Mouse (Mus musculus): Measurements from ENCODE around the gene Gm49321. TPM values are rescaled to one million over a fixed set of nuclear protein-coding genes. Genes with fewer than 3 reads are reported as not detected.

Gm49321 gene
- not detected in 2 replicates for polyA plus RNA-seq (2012; rRNA removed)

DNA sequence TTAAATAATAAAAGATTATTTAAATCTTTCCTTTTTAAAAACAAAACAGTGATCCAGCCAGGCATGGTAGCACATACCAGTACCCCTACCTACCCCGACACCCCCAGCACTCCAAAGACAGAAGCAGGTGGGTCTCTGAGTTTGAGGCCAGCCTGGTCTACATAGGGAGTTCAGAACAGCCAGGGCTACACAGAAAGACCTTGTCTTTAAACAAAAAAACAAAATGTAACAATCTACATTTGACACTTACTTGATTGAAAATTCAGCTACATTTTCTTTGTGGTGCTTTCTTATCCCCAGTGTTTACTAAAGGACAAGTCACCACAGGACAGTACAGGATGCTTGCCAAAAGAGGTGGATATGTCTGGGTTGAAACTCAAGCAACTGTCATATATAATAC lies at the start of gene Gm49321:
TSS of gene Gm49321 (plus strand) at position 301 of the 400 bp plus-strand sequence.

DNA sequence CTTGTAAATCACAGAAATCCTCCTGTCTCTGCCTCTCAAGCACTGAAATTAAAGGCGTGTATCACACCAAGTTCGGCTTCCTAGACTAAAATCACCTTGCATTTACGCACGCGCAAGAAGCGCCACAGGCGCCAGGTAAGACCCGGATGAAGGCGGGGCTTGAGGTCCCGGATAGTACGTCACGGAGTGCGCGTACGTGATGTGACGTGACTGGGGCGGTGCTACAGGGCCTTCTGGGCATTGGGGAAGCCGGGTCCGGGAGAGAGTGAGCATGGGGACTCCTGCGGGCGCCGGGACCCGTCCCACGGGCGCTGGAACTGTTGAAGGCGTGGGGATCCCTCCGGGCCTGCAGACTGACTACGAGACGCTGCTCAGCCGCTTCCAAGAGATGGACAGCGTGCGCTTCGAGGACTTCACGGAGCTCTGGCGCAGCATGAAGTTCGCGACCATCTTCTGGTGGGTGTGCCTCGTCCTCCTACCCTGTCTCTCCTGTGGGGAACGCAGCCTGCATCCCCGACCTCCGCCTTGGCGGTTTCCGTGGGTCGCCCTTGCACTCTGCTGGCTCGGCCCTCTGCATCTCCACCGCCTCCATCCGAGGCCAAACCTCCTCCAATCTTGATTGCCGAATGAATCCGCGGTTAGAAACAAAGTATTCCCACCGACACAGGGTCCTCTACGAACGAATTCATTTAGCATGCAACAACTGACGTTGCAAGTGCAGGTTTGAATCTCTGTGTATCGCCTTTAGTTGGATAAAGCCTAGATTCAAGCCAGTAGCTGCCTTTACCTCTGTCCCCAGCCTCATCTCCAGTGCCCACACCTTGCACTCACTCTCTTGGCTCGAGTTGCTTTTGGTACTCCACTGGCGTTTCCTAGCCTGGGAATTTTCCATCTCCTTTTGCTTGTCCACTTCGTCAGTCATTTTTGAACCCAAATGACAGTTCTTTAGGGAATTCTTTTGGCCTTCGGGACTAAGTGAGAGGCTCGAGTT lies 27.1 kb downstream of the Gm49321 start, which contains the start of gene Snapc1:
TSS of gene Snapc1 (plus strand) at position 191 of the 991 bp plus-strand sequence.

DNA sequence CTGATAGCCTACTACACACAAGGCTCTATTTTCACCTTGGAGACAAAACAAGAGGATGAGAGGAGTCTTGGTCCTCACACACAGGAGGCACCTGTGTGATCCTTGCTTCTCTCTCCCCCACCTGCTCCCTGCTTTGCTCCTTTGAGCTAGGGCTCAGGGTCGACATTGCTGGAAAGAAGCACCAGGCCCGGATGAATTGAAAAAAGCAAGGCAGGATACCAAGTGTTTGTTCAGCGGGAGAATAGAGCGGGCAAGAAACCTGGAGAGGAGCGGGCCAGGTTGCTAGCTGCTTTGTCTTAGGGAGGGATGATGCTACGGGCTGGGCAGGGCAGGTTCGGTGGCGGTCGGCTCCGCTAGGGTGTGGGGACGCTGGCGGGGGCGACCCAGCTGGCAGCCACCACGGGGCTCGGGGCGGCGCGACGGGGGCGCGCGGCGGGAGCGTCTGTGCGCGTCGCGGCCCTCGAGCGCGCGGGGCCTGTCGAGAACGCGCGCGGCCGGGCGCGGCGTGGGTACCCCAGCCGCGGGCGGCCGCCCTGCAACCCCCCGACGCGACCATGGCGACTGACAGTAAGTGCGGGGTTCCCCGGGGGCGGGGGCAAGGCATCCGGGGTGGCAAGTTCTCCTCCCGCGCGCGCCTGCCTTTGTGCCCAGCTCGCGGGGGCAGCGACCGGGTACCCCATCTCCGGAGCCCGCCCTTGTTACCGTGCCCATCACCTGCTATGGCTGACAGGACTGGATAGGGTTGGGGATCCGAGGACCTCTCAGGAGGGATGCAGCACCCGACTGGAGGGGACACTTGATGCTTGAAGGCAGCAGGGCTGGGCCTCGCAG lies 60.1 kb downstream of the Gm49321 start, which contains the start of gene Syt16:
TSS of gene Syt16 (plus strand) at position 365 of the 831 bp plus-strand sequence.

Other genes starting within 250 kb of the Gm49321 start
- 8.3 and 22.5 TPM in 2 replicates for gene Hif1a, start 36.3 kb upstream of the Gm49321 start, polyA plus RNA-seq (2012; rRNA removed)
- gene Snapc1, start 26.8 kb downstream of the Gm49321 start, polyA plus RNA-seq (2012; rRNA removed): 2.5 and 3.5 TPM in 2 replicates
- 3.2 and 3.7 TPM in 2 replicates for gene Syt16, start 60.0 kb downstream of the Gm49321 start, polyA plus RNA-seq (2012; rRNA removed)